Mouse (Mus musculus) lung, embryonic 16.5 days (tissue): ENCODE measurements around the gene Slc10a7. TPM values are rescaled to one million over a fixed set of nuclear protein-coding genes. Genes with fewer than 3 reads are reported as not detected.

Source experiments
- ATAC-seq: fragments of 200-750 bp; cut with Nextera tagmentation; 2 replicates; pipeline ENCODE4 v1.8.0; 2017; ENCODE audit warnings: low read depth, mild to moderate bottlenecking, moderate library complexity
- H3K27ac ChIP-seq: fragments of 300-500 bp; sonication (generic); 2 replicates; pipeline ENCODE4 v1.5.1; 2014; ENCODE audit warnings: mild to moderate bottlenecking, control low read depth, low read length
- H3K27me3 ChIP-seq: fragments of 300-500 bp; sonication (generic); 2 replicates; pipeline ENCODE4 v1.6.1; 2014; ENCODE audit warnings: low read depth, low read length, mixed read lengths; ENCODE audit not compliant: control insufficient read depth, insufficient read depth
- H3K36me3 ChIP-seq: fragments of 300-500 bp; sonication (generic); 2 replicates; pipeline ENCODE4 v1.6.1; 2014; ENCODE audit warnings: low read length; ENCODE audit not compliant: control insufficient read depth, insufficient read depth
- H3K4me1 ChIP-seq: fragments of 300-500 bp; sonication (generic); replicated peaks from 2 replicates; pipeline ENCODE4 v1.6.1; 2014; ENCODE audit warnings: low read length, mixed read lengths; ENCODE audit not compliant: control insufficient read depth, insufficient read depth
- H3K4me2 ChIP-seq: fragments of 300-500 bp; sonication (generic); 2 replicates; pipeline ENCODE4 v1.6.1; 2014; ENCODE audit warnings: low read depth, low read length, control low read depth
- H3K4me3 ChIP-seq: fragments of 300-500 bp; sonication (generic); 2 replicates; pipeline ENCODE4 v1.5.1; 2014; ENCODE audit warnings: mild to moderate bottlenecking, low read length, control low read depth
- H3K9ac ChIP-seq: fragments of 300-500 bp; sonication (generic); 2 replicates; pipeline ENCODE4 v1.6.1; 2014; ENCODE audit warnings: low read length, control low read depth
- H3K9me3 ChIP-seq: fragments of 300-500 bp; sonication (generic); 2 replicates; pipeline ENCODE4 v1.6.1; 2016; ENCODE audit warnings: low read length; ENCODE audit not compliant: control insufficient read depth
- WGBS: fragments of 180-500 bp; shearing (Covaris S2); extraction: QIAGEN DNeasy Blood & Tissue Kit; methylation state at CpG from one replicate; pipeline ENCODE4 v1.1.7; 2014; 5-methylcytosine and 5-hydroxymethylcytosine counted together
- polyA plus RNA-seq: library from polyadenylated mRNA; unstranded; fragments of >200 nt; fragmentation: Nextera tagmentation; extraction: Ambion mirVana; gene quantifications from 2 replicates; pipeline ENCODE4 v1.2.1, GENCODE M21; 2015

The Slc10a7 gene
- polyA plus RNA-seq, 1 experiment from 2014 or later = 21.6 TPM

DNA sequence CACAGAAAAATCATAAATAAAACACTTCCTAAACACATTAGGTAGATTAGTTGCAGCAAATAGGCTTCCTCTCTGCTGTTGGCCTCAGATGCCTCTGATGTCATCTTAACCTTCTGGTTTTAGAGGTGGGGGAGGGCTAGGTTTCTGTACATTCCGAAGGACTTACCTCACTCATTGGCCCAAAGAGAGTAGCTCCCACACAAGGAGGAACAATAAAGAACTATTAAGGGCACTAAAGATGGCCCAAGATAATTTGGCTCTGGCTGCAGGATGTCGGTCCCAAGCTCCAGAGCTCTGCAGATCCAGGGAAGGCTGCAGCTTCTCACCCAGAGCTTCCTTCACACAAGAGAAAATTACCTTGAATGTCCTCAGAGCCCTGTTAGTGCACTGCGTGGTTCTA, 75.7 kb downstream of the Slc10a7 start:
- 0 out of 2 replicates have a peak overlapping the region, but pooled peaks have one; percentile 4 for H3K27ac ChIP-seq
- peak; percentile 81 for ATAC-seq
- 25% methylated on average over 3 of the region's 3 CpGs for WGBS

DNA sequence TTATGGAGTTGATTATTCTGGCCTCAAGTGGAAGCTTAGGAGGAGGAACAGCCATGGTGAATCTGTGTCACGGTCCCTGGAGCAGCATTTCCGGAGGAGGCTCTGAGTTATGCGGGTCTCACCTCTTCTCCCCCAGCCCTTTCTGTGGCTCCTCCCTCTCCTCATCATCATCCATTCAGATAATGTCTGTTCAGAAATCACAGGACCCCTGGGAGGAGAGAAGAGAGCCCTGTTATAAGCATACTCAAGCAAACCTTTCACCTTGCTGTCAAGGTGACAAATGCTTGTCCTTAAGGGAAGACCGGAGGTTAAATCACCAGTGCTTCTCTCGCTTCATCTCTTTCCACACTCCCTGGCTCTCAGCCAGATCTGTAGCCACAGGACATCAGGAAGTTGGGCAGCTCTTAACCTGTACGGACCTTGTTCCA, 86.3 kb downstream of the Slc10a7 start:
- Histone ChIP-seq H3K4me1 (peaks cover 3% of the 10 kb centered on the region), H3K9me3 (no peaks in the 10 kb centered on the region), H3K9ac (no peak overlapping the region), H3K27ac (no peak overlapping the region), H3K27me3 (no peaks in the 10 kb centered on the region), H3K4me3 (no peak overlapping the region), H3K36me3 (peaks cover 4% of the 10 kb centered on the region; the same call in 1 of the 2 replicates), H3K4me2 (no peak overlapping the region)
- ATAC-seq = no peak
- 20% methylated on average over 6 of the region's 6 CpGs for WGBS

More for the DNA sequence above, 75.7 kb downstream of the Slc10a7 start:
- Histone ChIP-seq H3K27me3 (no peaks in the 10 kb centered on the region), H3K4me1 (peaks cover 8% of the 10 kb centered on the region; the same call in 1 of the 2 replicates), H3K9me3 (no peaks in the 10 kb centered on the region), H3K4me3 (no peak overlapping the region), H3K4me2 (no peak overlapping the region), H3K9ac (no peak overlapping the region), H3K36me3 (no peaks in the 10 kb centered on the region)

DNA sequence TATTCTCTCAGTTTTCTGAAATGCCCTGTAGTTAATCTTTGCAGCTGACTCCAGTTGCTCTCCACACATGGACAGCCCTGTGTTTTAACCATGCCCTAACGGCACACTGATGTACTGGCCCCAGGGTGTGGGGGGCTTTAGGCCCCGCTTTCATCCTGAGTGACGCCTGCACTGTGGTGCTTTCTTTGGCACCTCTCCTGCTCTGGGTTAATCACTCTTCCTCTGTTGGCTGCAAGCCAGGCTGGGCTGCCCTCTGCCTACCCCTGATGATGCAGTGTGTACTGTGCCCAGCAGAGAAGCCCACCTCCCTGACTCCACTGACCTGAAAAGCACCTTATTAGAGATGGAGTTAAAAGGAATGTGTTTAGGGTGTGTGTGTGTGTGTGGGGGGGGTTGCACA, 89.1 kb downstream of the Slc10a7 start:
- H3K27me3 ChIP-seq = no peaks in the 10 kb centered on the region
- H3K27ac ChIP-seq = no peak overlapping the region
- peak; percentile 75 for ATAC-seq
- H3K4me3 ChIP-seq = no peak overlapping the region
- H3K9ac ChIP-seq = no peak overlapping the region
- peaks cover 3% of the 10 kb centered on the region for H3K4me1 ChIP-seq
- H3K36me3 ChIP-seq = 0 out of 2 replicates have a peak, but pooled peaks cover 1% of the 10 kb centered on the region
- 14% methylated on average over 3 of the region's 3 CpGs for whole genome bisulfite sequencing
- H3K4me2 ChIP-seq = no peak overlapping the region
- H3K9me3 ChIP-seq = no peaks in the 10 kb centered on the region

DNA sequence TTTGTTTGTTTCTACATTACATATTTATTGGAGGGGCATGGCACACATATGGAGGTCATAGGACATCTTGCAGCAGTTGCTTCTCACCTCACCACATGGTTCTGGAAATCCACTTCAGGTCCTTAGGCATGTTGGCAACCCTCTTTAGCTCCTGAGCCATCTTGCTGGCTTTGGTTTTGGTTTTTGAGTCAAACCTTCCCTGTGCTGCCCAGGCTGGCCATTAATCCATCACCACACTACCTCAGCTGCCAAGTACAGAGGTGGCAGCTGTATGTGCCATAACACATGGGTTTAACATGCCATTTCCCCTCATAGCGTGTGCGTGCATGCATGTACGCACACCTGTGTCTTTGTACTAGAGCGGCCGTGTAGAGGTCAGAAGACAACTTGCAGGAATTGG, 93.9 kb downstream of the Slc10a7 start:
- 96% methylated on average over 5 of the region's 5 CpGs for WGBS
- no peak overlapping the region for H3K4me3 ChIP-seq
- H3K36me3 ChIP-seq = peaks cover 13% of the 10 kb centered on the region
- H3K27me3 ChIP-seq = no peaks in the 10 kb centered on the region
- H3K4me2 ChIP-seq = no peak overlapping the region
- ATAC-seq = no peak
- no peak overlapping the region for H3K27ac ChIP-seq
- no peaks in the 10 kb centered on the region; the same call in 1 of the 2 replicates for H3K4me1 ChIP-seq
- H3K9me3 ChIP-seq = no peaks in the 10 kb centered on the region
- H3K9ac ChIP-seq = no peak overlapping the region

- Histone ChIP-seq H3K4me3 (no peak overlapping the region), H3K9me3 (no peaks in the 10 kb centered on the region), H3K27ac (no peak overlapping the region), H3K36me3 (peaks cover 13% of the 10 kb centered on the region), H3K4me1 (no peaks in the 10 kb centered on the region), H3K27me3 (no peaks in the 10 kb centered on the region), H3K9ac (no peak overlapping the region), H3K4me2 (no peak overlapping the region)
- WGBS = 87% methylated on average over 9 of the region's 9 CpGs
- ATAC-seq = no peak
These were observed 95.3 kb downstream of the Slc10a7 start for GRCm38 (mm10) chr8:78604426-78604825.

GRCm38 (mm10) chr8:78609301-78609700, 100.2 kb downstream of the Slc10a7 start:
- H3K4me1 ChIP-seq = no peaks in the 10 kb centered on the region
- ATAC-seq = no peak

GRCm38 (mm10) chr8:78611019-78611418, 101.9 kb downstream of the Slc10a7 start:
- H3K9ac ChIP-seq = no peak overlapping the region
- no peaks in the 10 kb centered on the region for H3K4me1 ChIP-seq
- H3K36me3 ChIP-seq = peaks cover 6% of the 10 kb centered on the region; the same call in 1 of the 2 replicates
- H3K4me3 ChIP-seq = no peak overlapping the region
- no peaks in the 10 kb centered on the region for H3K9me3 ChIP-seq
- H3K27ac ChIP-seq = no peak overlapping the region
- no peaks in the 10 kb centered on the region for H3K27me3 ChIP-seq
- WGBS = 85% methylated on average over 6 of the region's 6 CpGs
- no peak overlapping the region for H3K4me2 ChIP-seq
- no peak for ATAC-seq

More at GRCm38 (mm10) chr8:78609301-78609700, 100.2 kb downstream of the Slc10a7 start:
- 68% methylated on average over 10 of the region's 10 CpGs for WGBS
- no peak overlapping the region for H3K27ac ChIP-seq
- H3K4me2 ChIP-seq = no peak overlapping the region
- H3K4me3 ChIP-seq = no peak overlapping the region
- H3K9ac ChIP-seq = no peak overlapping the region
- H3K27me3 ChIP-seq = no peaks in the 10 kb centered on the region
- no peaks in the 10 kb centered on the region for H3K9me3 ChIP-seq
- peaks cover 11% of the 10 kb centered on the region for H3K36me3 ChIP-seq

DNA sequence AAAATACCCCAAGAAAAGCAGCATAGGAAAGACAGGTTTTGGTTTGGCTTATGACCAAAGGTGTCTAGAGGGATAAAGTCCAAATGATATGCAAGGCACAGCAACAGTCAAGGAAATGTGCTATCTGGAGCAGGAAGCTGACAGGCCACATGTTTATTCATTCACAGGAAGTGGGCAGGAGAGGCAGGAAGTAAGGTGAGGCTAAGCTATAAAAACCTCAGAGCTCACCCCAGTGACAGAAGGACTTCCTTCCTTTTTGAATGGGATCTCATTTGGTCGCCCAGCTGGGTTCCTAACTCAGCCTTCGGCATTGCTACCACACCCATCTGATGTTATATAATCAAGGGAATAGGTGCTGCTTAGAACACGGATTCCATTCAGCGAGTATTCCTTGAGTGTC, 113.2 kb downstream of the Slc10a7 start:
- no peak overlapping the region for H3K4me3 ChIP-seq
- no peak overlapping the region for H3K4me2 ChIP-seq
- H3K9ac ChIP-seq = no peak overlapping the region
- no peaks in the 10 kb centered on the region for H3K36me3 ChIP-seq
- H3K4me1 ChIP-seq = peaks cover 16% of the 10 kb centered on the region
- H3K27me3 ChIP-seq = no peaks in the 10 kb centered on the region
- H3K27ac ChIP-seq = 0 out of 2 replicates have a peak overlapping the region, but pooled peaks have one; percentile 30
- H3K9me3 ChIP-seq = no peaks in the 10 kb centered on the region
- WGBS = 69% methylated on average over 4 of the region's 4 CpGs
- ATAC-seq = no peak

DNA sequence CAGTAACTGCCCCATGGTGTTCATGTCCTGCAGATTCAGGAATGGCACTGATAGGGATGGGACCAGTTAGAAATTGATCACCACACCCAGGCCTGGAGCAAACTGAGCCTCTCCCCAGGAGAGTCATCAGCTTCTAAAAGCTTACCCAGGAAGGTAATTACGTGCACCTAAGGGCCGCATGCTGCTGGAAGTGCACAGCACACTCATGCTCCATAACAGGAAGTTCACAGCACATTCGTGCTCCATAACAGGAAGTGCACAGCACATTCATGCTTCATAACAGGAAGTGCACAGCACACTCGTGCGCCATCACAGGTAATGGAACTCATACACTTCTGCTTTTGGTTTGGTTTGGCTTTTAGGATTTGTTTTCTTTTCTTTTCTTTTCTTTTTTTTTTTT, 114.8 kb downstream of the Slc10a7 start:
- Histone ChIP-seq H3K27me3 (no peaks in the 10 kb centered on the region), H3K4me1 (peaks cover 16% of the 10 kb centered on the region), H3K9ac (no peak overlapping the region), H3K4me3 (no peak overlapping the region), H3K27ac (no peak overlapping the region), H3K9me3 (no peaks in the 10 kb centered on the region), H3K4me2 (no peak overlapping the region), H3K36me3 (no peaks in the 10 kb centered on the region)
- WGBS = 75% methylated on average over 5 of the region's 5 CpGs
- ATAC-seq = no peak
